Mouse (Mus musculus) midbrain, postnatal 0 days (tissue): ENCODE data around the gene Rsrc1. TPM values are rescaled to one million over a fixed set of nuclear protein-coding genes. Genes with fewer than 3 reads are reported as not detected.

Source experiments
- ATAC-seq: fragments of 200-750 bp; cut with Nextera tagmentation; 2 replicates; pipeline ENCODE4 v1.8.0; 2017; ENCODE audit warnings: moderate number of reproducible peaks, mild to moderate bottlenecking, moderate TSS enrichment, moderate library complexity; ENCODE audit not compliant: low FRiP score
- DNase-seq: peaks from one replicate; pipeline ENCODE4 v3.0.0-alpha.2; 2015; ENCODE audit warnings: low spot score
- H3K27ac ChIP-seq: fragments of 300-500 bp; sonication (generic); 2 replicates; pipeline ENCODE4 v1.5.1; 2014; ENCODE audit warnings: low read depth, mild to moderate bottlenecking, low read length, mixed read lengths
- H3K27me3 ChIP-seq: fragments of 300-500 bp; sonication (generic); 2 replicates; pipeline ENCODE4 v1.6.1; 2014; ENCODE audit warnings: low read length, control low read depth, mixed read lengths; ENCODE audit not compliant: insufficient read depth
- H3K36me3 ChIP-seq: fragments of 300-500 bp; sonication (generic); 2 replicates; pipeline ENCODE4 v1.6.1; 2014; ENCODE audit warnings: low read length, control low read depth, mixed read lengths; ENCODE audit not compliant: insufficient read depth
- H3K4me1 ChIP-seq: fragments of 300-500 bp; sonication (generic); 2 replicates; pipeline ENCODE4 v1.6.1; 2014; ENCODE audit warnings: mild to moderate bottlenecking, control low read depth, antibody characterized with exemption, low read length, mixed read lengths; ENCODE audit not compliant: insufficient read depth
- H3K4me2 ChIP-seq: fragments of 300-500 bp; sonication (generic); 2 replicates; pipeline ENCODE4 v1.6.1; 2014; ENCODE audit warnings: low read depth, mild to moderate bottlenecking, low read length, mixed read lengths; ENCODE audit not compliant: poor library complexity, severe bottlenecking
- H3K4me3 ChIP-seq: fragments of 300-500 bp; sonication (generic); 2 replicates; pipeline ENCODE4 v1.5.1; 2014; ENCODE audit warnings: low read depth, mild to moderate bottlenecking, low read length, moderate library complexity
- H3K9ac ChIP-seq: fragments of 300-500 bp; sonication (generic); replicated peaks from 2 replicates; pipeline ENCODE4 v1.6.1; 2014; ENCODE audit warnings: mild to moderate bottlenecking, low read length, moderate library complexity, mixed read lengths; ENCODE audit not compliant: poor library complexity, severe bottlenecking
- H3K9me3 ChIP-seq: fragments of 300-500 bp; sonication (generic); 2 replicates; pipeline ENCODE4 v1.6.1; 2016; ENCODE audit warnings: low read length, control low read depth
- CTCF ChIP-seq: IDR thresholded peaks from 2 replicates; pipeline ENCODE4 v1.5.1; 2016; ENCODE audit warnings: antibody characterized with exemption, mild to moderate bottlenecking
- WGBS: fragments of 180-500 bp; shearing (Covaris S2); extraction: QIAGEN DNeasy Blood & Tissue Kit; methylation state at CpG from one replicate; pipeline ENCODE4 v1.1.7; 2014; 5-methylcytosine and 5-hydroxymethylcytosine counted together
- polyA plus RNA-seq: library from polyadenylated mRNA; unstranded; fragments of >200 nt; fragmentation: Nextera tagmentation; extraction: Ambion mirVana; gene quantifications from 2 replicates; pipeline ENCODE4 v1.2.1, GENCODE M21; 2015
- total RNA-seq: library from RNA; depleted of rRNA; stranded (reverse); fragments of >200 nt; gene quantifications from 2 replicates; pipeline ENCODE4 v1.2.3, GENCODE M21; 2014

Rsrc1 gene
- total and polyA plus RNA-seq, 2 experiments from 2014 or later, result 37.5 to 39.3 TPM

DNA sequence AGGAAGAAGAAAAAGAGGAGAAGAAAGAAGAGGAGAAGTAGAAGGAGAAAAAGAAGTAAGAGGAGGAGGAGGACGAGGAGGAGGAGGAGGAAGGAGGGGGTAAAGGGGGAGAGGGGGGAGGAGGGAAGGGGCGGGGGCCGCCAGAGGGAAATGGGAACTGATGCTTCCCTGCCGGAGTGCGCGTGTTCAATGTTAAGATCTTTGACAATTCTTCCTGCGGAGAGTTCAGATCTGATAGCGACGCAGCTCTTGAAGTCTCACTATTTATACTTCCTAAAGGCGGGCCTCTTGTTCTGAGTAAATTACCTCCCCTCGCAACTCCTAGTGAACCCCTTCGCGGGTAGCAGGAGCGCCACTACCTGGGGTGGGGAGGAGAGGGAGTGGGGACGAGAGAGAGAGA is 516 bp downstream of the Rsrc1 start, which contains the start of gene Shox2:
TSS of gene Shox2 (minus strand) at position 66 of the 400 bp plus-strand sequence.
- Histone ChIP-seq H3K4me2 (peak within 1 kb of the TSS; percentile 54), H3K4me1 (no peaks in the 10 kb centered on the region), H3K27me3 (peaks cover 14% of the 10 kb centered on the region; the same call in 1 of the 2 replicates), H3K9me3 (no peaks in the 10 kb centered on the region), H3K4me3 (peak within 1 kb of the TSS; percentile 54), H3K9ac (peak within 1 kb of the TSS; percentile 60), H3K27ac (peak within 1 kb of the TSS; percentile 48), H3K36me3 (no peaks in the 10 kb centered on the region)
- WGBS, result under 1% methylated on average over 14 of the region's 15 CpGs
- ATAC-seq (0 out of 2 replicates have a peak, but pooled peaks have one; percentile 4), DNase-seq (no peak)
- TF ChIP-seq CTCF, result no peak

DNA sequence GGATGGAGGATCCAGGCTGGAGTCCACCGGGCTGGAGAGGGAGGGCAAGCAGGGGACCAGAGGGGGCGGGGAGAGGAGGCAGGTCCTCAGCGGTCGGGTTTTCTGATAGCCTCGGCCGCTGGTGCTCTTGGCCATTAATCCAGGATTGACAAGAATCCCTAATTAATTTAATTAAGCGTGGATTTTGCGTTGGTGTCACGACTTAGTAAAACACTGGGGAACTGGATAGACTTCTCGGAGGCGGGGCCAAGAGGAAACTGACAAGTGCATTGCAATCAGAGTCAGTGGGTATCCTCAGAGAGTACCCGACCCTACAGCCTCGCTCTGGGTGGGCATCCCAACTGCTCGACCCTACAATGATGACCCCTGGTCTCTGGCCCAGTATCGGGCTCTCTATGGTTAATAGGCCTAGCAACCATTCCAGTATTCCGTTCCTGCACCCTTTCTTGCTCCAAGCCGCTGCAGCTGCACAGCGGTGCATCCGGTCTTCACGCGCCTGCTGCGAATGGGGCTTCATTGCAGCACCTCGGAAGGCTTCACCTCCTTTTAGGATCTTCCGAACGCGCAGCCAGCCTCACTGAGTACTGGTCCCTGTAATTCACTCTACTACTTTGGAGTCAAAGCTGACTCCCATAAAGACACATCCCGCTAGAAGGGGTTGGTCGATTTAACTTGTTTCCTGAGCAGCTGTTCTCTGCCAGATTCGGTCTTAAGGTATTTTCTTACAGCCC is 1.2 kb downstream of the Rsrc1 start:
- Histone ChIP-seq H3K9me3 (no peaks in the 10 kb centered on the region), H3K4me2 (peak overlapping the region; percentile 54), H3K4me1 (no peaks in the 10 kb centered on the region), H3K27ac (peak overlapping the region; percentile 48), H3K27me3 (peaks cover 14% of the 10 kb centered on the region; the same call in 1 of the 2 replicates), H3K4me3 (peak overlapping the region; percentile 54), H3K9ac (peak overlapping the region; percentile 60), H3K36me3 (no peaks in the 10 kb centered on the region)
- under 1% methylated on average over 29 of the region's 29 CpGs for WGBS
- DNase-seq, result no peak
- ATAC-seq, result 0 out of 2 replicates have a peak, but pooled peaks have one; percentile 18
- TF ChIP-seq CTCF, result no peak

DNA sequence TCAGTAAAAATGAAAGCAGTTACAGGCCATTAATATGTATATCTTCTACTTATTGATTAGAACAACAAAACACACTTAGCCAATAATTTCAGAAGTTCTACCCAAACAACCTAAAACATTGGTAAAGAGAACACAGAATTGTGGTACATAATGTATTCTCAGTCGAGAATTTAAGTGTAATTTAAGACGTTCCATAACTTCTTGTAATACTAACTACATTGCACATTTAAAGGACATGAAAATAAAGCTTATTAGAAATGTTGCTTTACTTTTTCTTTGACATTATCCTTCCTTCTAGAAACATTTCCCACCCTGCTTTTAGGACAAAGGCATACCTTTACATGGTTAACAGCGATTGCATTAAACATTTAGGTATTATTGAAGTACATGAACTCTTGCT is 2.3 kb downstream of the Rsrc1 start:
- H3K4me2 ChIP-seq, result no peak overlapping the region
- H3K27me3 ChIP-seq, result peaks cover 14% of the 10 kb centered on the region; the same call in 1 of the 2 replicates
- 25% methylated on average over 3 of the region's 3 CpGs for WGBS
- H3K27ac ChIP-seq, result no peak overlapping the region
- no peak overlapping the region for H3K4me3 ChIP-seq
- no peaks in the 10 kb centered on the region for H3K36me3 ChIP-seq
- no peaks in the 10 kb centered on the region for H3K4me1 ChIP-seq
- ATAC-seq (no peak), DNase-seq (no peak)
- H3K9me3 ChIP-seq, result no peaks in the 10 kb centered on the region
- no peak overlapping the region for H3K9ac ChIP-seq
- no peak for TF ChIP-seq CTCF

DNA sequence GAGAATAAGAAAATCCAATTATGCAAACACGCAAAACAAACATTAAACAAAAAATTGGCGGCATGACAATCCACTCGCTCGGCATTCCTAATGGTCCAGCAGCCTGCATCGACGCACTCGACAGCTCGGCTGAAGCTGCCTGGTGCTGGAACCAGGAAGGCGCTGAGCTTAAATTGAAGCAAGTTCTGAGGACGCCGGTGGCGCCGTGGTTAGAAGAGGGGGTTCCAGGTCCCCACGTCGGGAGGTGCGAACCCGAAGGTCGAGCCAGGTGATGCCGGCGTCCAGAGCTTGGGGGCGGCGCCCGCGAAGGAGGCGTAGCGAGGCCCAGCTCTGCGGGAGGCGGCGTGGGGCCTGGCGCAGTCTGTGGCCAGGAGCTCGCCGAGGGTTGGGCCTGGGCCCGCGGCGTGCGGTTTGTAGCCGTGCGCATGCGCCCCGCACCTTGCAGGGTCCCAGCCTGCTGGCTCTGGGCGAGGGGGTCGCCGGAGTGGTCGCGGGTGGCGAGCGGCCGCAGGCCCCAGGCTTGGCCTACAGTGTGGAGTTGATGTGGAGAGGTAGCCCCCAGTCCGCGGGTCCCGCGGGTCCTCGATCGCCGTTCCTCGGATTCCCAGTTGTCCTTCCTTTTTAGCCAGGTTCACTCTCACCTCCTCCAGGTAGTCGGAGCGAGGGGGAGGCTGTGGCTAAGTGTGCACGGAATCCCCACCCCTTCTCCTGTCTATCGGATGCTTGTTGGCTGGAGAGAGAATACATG is 4.5 kb downstream of the Rsrc1 start:
- H3K9ac ChIP-seq, result peak overlapping the region; percentile 77
- H3K4me2 ChIP-seq, result peak overlapping the region; percentile 89
- H3K27me3 ChIP-seq, result peaks cover 11% of the 10 kb centered on the region; the same call in 1 of the 2 replicates
- H3K27ac ChIP-seq, result peak overlapping the region; percentile 63
- DNase-seq (peak; percentile 90), ATAC-seq (peak; percentile 88)
- no peak for TF ChIP-seq CTCF
- WGBS, result under 1% methylated on average over 53 of the region's 60 CpGs
- no peaks in the 10 kb centered on the region for H3K4me1 ChIP-seq
- H3K9me3 ChIP-seq, result no peaks in the 10 kb centered on the region
- no peaks in the 10 kb centered on the region for H3K36me3 ChIP-seq
- peak overlapping the region; percentile 93 for H3K4me3 ChIP-seq

DNA sequence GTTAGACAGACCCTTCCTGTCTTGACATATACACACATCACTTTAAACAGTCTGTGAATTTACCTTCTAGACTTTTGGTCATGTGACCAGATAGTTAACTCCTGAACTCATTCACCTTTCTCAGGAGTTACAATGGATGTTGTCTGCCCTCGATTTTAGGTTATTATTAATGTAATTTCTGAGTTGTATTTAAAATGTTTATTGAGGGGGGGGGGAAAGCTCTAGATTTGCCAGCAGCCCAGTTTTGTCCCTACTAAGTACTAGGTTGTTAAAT is 5.0 kb downstream of the Rsrc1 start:
- DNase-seq (no peak), ATAC-seq (no peak)
- H3K4me1 ChIP-seq, result no peaks in the 10 kb centered on the region
- peak overlapping the region; percentile 77 for H3K9ac ChIP-seq
- peaks cover 11% of the 10 kb centered on the region; the same call in 1 of the 2 replicates for H3K27me3 ChIP-seq
- peak overlapping the region; percentile 89 for H3K4me2 ChIP-seq
- 6% methylated on average over 1 of the region's 1 CpGs for WGBS
- H3K4me3 ChIP-seq, result peak overlapping the region; percentile 93
- no peaks in the 10 kb centered on the region for H3K36me3 ChIP-seq
- H3K27ac ChIP-seq, result no peak overlapping the region
- H3K9me3 ChIP-seq, result no peaks in the 10 kb centered on the region
- no peak for TF ChIP-seq CTCF

DNA sequence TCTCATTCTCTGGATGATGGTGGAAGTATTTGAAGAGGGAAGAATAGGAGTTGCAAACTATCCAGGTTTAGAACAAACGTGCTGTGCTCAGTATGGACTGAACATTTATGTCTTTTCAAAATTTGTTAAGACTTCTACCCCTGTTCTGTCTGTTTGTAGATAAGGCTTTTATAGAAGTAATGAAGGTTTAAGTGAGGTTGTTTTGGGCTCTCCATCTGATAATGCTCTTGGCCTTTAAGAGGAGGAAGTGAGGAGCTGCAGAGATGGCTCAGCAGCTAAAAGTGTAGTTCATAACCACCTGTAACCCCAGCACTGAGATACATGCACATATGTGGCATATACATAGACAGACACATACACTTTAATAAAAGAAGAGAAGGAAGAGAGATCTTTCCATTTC is 15.6 kb downstream of the Rsrc1 start:
- Histone ChIP-seq H3K4me2 (no peak overlapping the region), H3K27me3 (no peaks in the 10 kb centered on the region), H3K4me1 (no peaks in the 10 kb centered on the region), H3K9me3 (no peaks in the 10 kb centered on the region), H3K36me3 (0 out of 2 replicates have a peak, but pooled peaks cover 5% of the 10 kb centered on the region), H3K9ac (no peak overlapping the region), H3K27ac (no peak overlapping the region), H3K4me3 (no peak overlapping the region)
- DNase-seq (no peak), ATAC-seq (no peak)
- TF ChIP-seq CTCF, result no peak
- 93% methylated on average over 1 of the region's 1 CpGs for WGBS
